Mouse (Mus musculus): ENCODE measurements around the gene Tnni3. TPM values are rescaled to one million over a fixed set of nuclear protein-coding genes. Genes with fewer than 3 reads are reported as not detected.

Gene Tnni3
- polyA plus RNA-seq, 1 experiment from 2014 or later = 2.5 TPM

GRCm38 (mm10) chr7:4499034-4499433 is 25.0 kb downstream of the Tnni3 start:
- no peak for DNase-seq (ENCODE audit: low spot score)

GRCm38 (mm10) chr7:4498251-4498650 is 25.8 kb downstream of the Tnni3 start:
- no peak for DNase-seq (ENCODE audit: low spot score)

- no peak for DNase-seq (ENCODE audit: low spot score)
Observed at GRCm38 (mm10) chr7:4497271-4497903, 26.6 kb downstream of the Tnni3 start.

GRCm38 (mm10) chr7:4496468-4496867 is 27.6 kb downstream of the Tnni3 start:
- no peak for DNase-seq (ENCODE audit: low spot score)

GRCm38 (mm10) chr7:4493991-4494390 is 30.0 kb downstream of the Tnni3 start:
- no peak for DNase-seq (ENCODE audit: low spot score)

- DNase-seq (ENCODE audit: low spot score) = peak; percentile 45
Observed at GRCm38 (mm10) chr7:4492284-4493224, 31.5 kb downstream of the Tnni3 start.

- DNase-seq (ENCODE audit: low spot score) = no peak
Observed at GRCm38 (mm10) chr7:4491308-4491707, 32.7 kb downstream of the Tnni3 start.

GRCm38 (mm10) chr7:4482281-4482680 is 41.7 kb downstream of the Tnni3 start:
- DNase-seq (ENCODE audit: low spot score) = no peak

GRCm38 (mm10) chr7:4479674-4480073 is 44.4 kb downstream of the Tnni3 start:
- DNase-seq (ENCODE audit: low spot score) = peak; percentile 63

- no peak for DNase-seq (ENCODE audit: low spot score)
Observed at GRCm38 (mm10) chr7:4478796-4479291, 45.2 kb downstream of the Tnni3 start.

- DNase-seq (ENCODE audit: low spot score) = no peak
Observed at GRCm38 (mm10) chr7:4478021-4478795, 45.8 kb downstream of the Tnni3 start.

GRCm38 (mm10) chr7:4473940-4474339 is 50.1 kb downstream of the Tnni3 start:
- no peak for DNase-seq (ENCODE audit: low spot score)

- DNase-seq (ENCODE audit: low spot score) = no peak
Observed at GRCm38 (mm10) chr7:4471179-4471555, 52.9 kb downstream of the Tnni3 start.

GRCm38 (mm10) chr7:4470275-4471178 is 53.5 kb downstream of the Tnni3 start:
- peak; percentile 42 for DNase-seq (ENCODE audit: low spot score)

Other genes starting within 250 kb of the Tnni3 start
- gene Ncr1, start 186.5 kb downstream of the Tnni3 start, polyA plus RNA-seq (2015; fragmentation: Nextera tagmentation; extraction: Ambion mirVana) = 1.3 and 2.0 TPM in 2 replicates
- gene Gp6, start 126.5 kb downstream of the Tnni3 start, polyA plus RNA-seq (2015; fragmentation: Nextera tagmentation; extraction: Ambion mirVana) = not detected in 2 replicates
- 9.9 and 12.6 TPM in 2 replicates for gene Rdh13, start 78.6 kb downstream of the Tnni3 start, polyA plus RNA-seq (2015; fragmentation: Nextera tagmentation; extraction: Ambion mirVana)
- 0.79 and 5.9 TPM in 2 replicates for gene Eps8l1, start 63.6 kb downstream of the Tnni3 start, polyA plus RNA-seq (2015; fragmentation: Nextera tagmentation; extraction: Ambion mirVana)
- gene Ppp1r12c, start 22.5 kb downstream of the Tnni3 start, polyA plus RNA-seq (2015; fragmentation: Nextera tagmentation; extraction: Ambion mirVana) = 36.3 and 48.3 TPM in 2 replicates
- gene Tnnt1, start 7.8 kb downstream of the Tnni3 start, polyA plus RNA-seq (2015; fragmentation: Nextera tagmentation; extraction: Ambion mirVana) = 27.0 and 28.8 TPM in 2 replicates
- gene Dnaaf3, start 8.2 kb upstream of the Tnni3 start, polyA plus RNA-seq (2015; fragmentation: Nextera tagmentation; extraction: Ambion mirVana) = 1.6 and 1.7 TPM in 2 replicates
- gene Syt5, start 23.3 kb upstream of the Tnni3 start, polyA plus RNA-seq (2015; fragmentation: Nextera tagmentation; extraction: Ambion mirVana) = 0.22 and 0.44 TPM in 2 replicates
- gene Ptprh, start 79.8 kb upstream of the Tnni3 start, polyA plus RNA-seq (2015; fragmentation: Nextera tagmentation; extraction: Ambion mirVana) = not detected in 2 replicates
- 1.7 and 2.1 TPM in 2 replicates for gene Tmem86b, start 107.2 kb upstream of the Tnni3 start, polyA plus RNA-seq (2015; fragmentation: Nextera tagmentation; extraction: Ambion mirVana)
- gene Ppp6r1, start 134.8 kb upstream of the Tnni3 start, polyA plus RNA-seq (2015; fragmentation: Nextera tagmentation; extraction: Ambion mirVana) = 19.8 and 23.8 TPM in 2 replicates
- 74.9 and 91.0 TPM in 2 replicates for gene Hspbp1, start 160.8 kb upstream of the Tnni3 start, polyA plus RNA-seq (2015; fragmentation: Nextera tagmentation; extraction: Ambion mirVana)
- gene Brsk1, start 166.4 kb upstream of the Tnni3 start, polyA plus RNA-seq (2015; fragmentation: Nextera tagmentation; extraction: Ambion mirVana) = 0.06 and 0.20 TPM in 2 replicates
- 0.82 and 1.4 TPM in 2 replicates for gene Tmem150b, start 201.0 kb upstream of the Tnni3 start, polyA plus RNA-seq (2015; fragmentation: Nextera tagmentation; extraction: Ambion mirVana)
- 44.1 and 44.2 TPM in 2 replicates for gene Kmt5c, start 215.9 kb upstream of the Tnni3 start, polyA plus RNA-seq (2015; fragmentation: Nextera tagmentation; extraction: Ambion mirVana)
- 37.9 TPM in 2 replicates for gene Cox6b2, start 228.9 kb upstream of the Tnni3 start, polyA plus RNA-seq (2015; fragmentation: Nextera tagmentation; extraction: Ambion mirVana)
- not detected in 2 replicates for gene Fam71e2, start 247.1 kb upstream of the Tnni3 start, polyA plus RNA-seq (2015; fragmentation: Nextera tagmentation; extraction: Ambion mirVana)